In genomic region chrX:61134592-61134991, GRCm38 (mm10) we compare ENCODE assay signal across 22 mouse cellular contexts. TPM values are rescaled to one million over a fixed set of nuclear protein-coding genes. Genes with fewer than 3 reads are reported as not detected.
DNase-seq lines count a peak whose midpoint lies in the region; ATAC-seq and TF ChIP-seq lines count a peak whose summit lies in the region.
"Had no signal": no experiment of that assay in that cellular context is flagged by ENCODE, and none has a peak within 500 bp of the region (broad histone marks: within the 10 kb centered on the region; RNA-seq: fewer than 3 reads in every experiment).

No protein-coding gene starts in this region.

- H3K4me2 ChIP-seq in forebrain, postnatal 0 days (ENCODE audit: low read depth): no peak overlapping the region
- no peak overlapping the region for H3K4me2 ChIP-seq in kidney, embryonic 16.5 days (replicated peaks; ENCODE audit: low read depth, low read length)
- H3K4me2 ChIP-seq: embryonic facial prominence, embryonic 13.5 days; forebrain, embryonic 12.5 days; heart, embryonic 11.5 days; limb, embryonic 13.5 days; lung, embryonic 15.5 days had no signal

- peak; percentile 44 for TF ChIP-seq CTCF in forebrain, postnatal 0 days (IDR thresholded peaks at IDR 0.05; ENCODE audit: low read depth)
- TF ChIP-seq CTCF in Patski (IDR thresholded peaks at IDR 0.05): peak; percentile 27

- no peak for ATAC-seq in forebrain, postnatal 0 days
- no peak for ATAC-seq in kidney, embryonic 16.5 days (ENCODE audit: low FRiP score, low TSS enrichment)
- ATAC-seq in Patski: no peak
- ATAC-seq: inflammation-experienced regulatory T-cells, adult 6 months had no signal

- in situ Hi-C loops in Patski (cut with MboI; ENCODE audit: low pct_unique_long_range_greater_than_20kb): no loop called here

- H3K4me1 ChIP-seq in forebrain, postnatal 0 days (ENCODE audit: insufficient read depth): no peaks in the 10 kb centered on the region
- no peaks in the 10 kb centered on the region for H3K4me1 ChIP-seq in forebrain, embryonic 10.5 days
- no peaks in the 10 kb centered on the region for H3K4me1 ChIP-seq in kidney, embryonic 16.5 days (ENCODE audit: insufficient read depth, low read length)
- H3K4me1 ChIP-seq: embryonic facial prominence, embryonic 13.5 days; forebrain, embryonic 12.5 days; limb, embryonic 13.5 days; lung, embryonic 15.5 days had no signal

- CTCF ChIA-PET in Patski (lab: Charles Lee): no interaction called here

- no peak overlapping the region for H3K27ac ChIP-seq in forebrain, postnatal 0 days (ENCODE audit: low read depth, low read length)
- H3K27ac ChIP-seq in forebrain, embryonic 10.5 days: no peak overlapping the region
- no peak overlapping the region for H3K27ac ChIP-seq in kidney, embryonic 16.5 days (ENCODE audit: low read length)
- H3K27ac ChIP-seq: embryonic facial prominence, embryonic 13.5 days; forebrain, embryonic 12.5 days; limb, embryonic 13.5 days; lung, embryonic 15.5 days had no signal

- POLR2A ChIA-PET in Patski (lab: Charles Lee): no interaction called here

- no peaks in the 10 kb centered on the region for H3K27me3 ChIP-seq in forebrain, postnatal 0 days (ENCODE audit: insufficient read depth, low read length)
- H3K27me3 ChIP-seq in forebrain, embryonic 10.5 days (ENCODE audit: poor library complexity, severe bottlenecking): no peaks in the 10 kb centered on the region
- no peaks in the 10 kb centered on the region for H3K27me3 ChIP-seq in kidney, embryonic 16.5 days (ENCODE audit: insufficient read depth, low read length)
- peaks cover 54% of the 10 kb centered on the region for H3K27me3 ChIP-seq in Patski
- H3K27me3 ChIP-seq: embryonic facial prominence, embryonic 13.5 days; forebrain, embryonic 12.5 days; limb, embryonic 13.5 days; lung, embryonic 15.5 days had no signal

- no peaks in the 10 kb centered on the region for H3K36me3 ChIP-seq in forebrain, postnatal 0 days (ENCODE audit: insufficient read depth)
- no peaks in the 10 kb centered on the region for H3K36me3 ChIP-seq in forebrain, embryonic 10.5 days (replicated peaks)
- no peaks in the 10 kb centered on the region for H3K36me3 ChIP-seq in kidney, embryonic 16.5 days (ENCODE audit: insufficient read depth, low read length)
- H3K36me3 ChIP-seq: embryonic facial prominence, embryonic 13.5 days; forebrain, embryonic 12.5 days; limb, embryonic 13.5 days; lung, embryonic 15.5 days had no signal

- no peaks in the 10 kb centered on the region for H3K9me3 ChIP-seq in forebrain, postnatal 0 days (ENCODE audit: low read length)
- no peaks in the 10 kb centered on the region for H3K9me3 ChIP-seq in forebrain, embryonic 10.5 days
- no peaks in the 10 kb centered on the region for H3K9me3 ChIP-seq in kidney, embryonic 16.5 days (ENCODE audit: low read length)
- H3K9me3 ChIP-seq: embryonic facial prominence, embryonic 13.5 days; forebrain, embryonic 12.5 days; limb, embryonic 13.5 days; lung, embryonic 15.5 days had no signal

- no peak overlapping the region for H3K4me3 ChIP-seq in forebrain, postnatal 0 days (ENCODE audit: low read depth, low read length)
- no peak overlapping the region for H3K4me3 ChIP-seq in forebrain, embryonic 10.5 days
- H3K4me3 ChIP-seq in kidney, embryonic 16.5 days (ENCODE audit: low read length): no peak overlapping the region
- H3K4me3 ChIP-seq: embryonic facial prominence, embryonic 13.5 days; forebrain, embryonic 12.5 days; limb, embryonic 13.5 days; lung, embryonic 15.5 days had no signal

- WGBS in forebrain, postnatal 0 days: 71% methylated on average over 4 of the region's 4 CpGs
- whole genome bisulfite sequencing in forebrain, embryonic 10.5 days: 81% methylated on average over 4 of the region's 4 CpGs
- WGBS in kidney, embryonic 16.5 days: 76% methylated on average over 4 of the region's 4 CpGs

- H3K9ac ChIP-seq in forebrain, postnatal 0 days: no peak overlapping the region
- no peak overlapping the region for H3K9ac ChIP-seq in kidney, embryonic 16.5 days (replicated peaks; ENCODE audit: low read length)
- H3K9ac ChIP-seq: embryonic facial prominence, embryonic 13.5 days; forebrain, embryonic 12.5 days; limb, embryonic 13.5 days; lung, embryonic 15.5 days had no signal

- no peak for DNase-seq in forebrain, postnatal 0 days
- no peak for DNase-seq in forebrain, embryonic 10.5 days (ENCODE audit: extremely low spot score, low spot score)
- peak; percentile 7 for DNase-seq in kidney, adult 9 months
- DNase-seq in 3T3-L1 (ENCODE audit: low read depth, low spot score): peak; percentile 1
- no peak for DNase-seq in Patski (ENCODE audit: low read depth, low spot score)
- DNase-seq in thymus, postnatal 0 days (ENCODE audit: low spot score): no peak
- no peak for DNase-seq in urinary bladder, adult 2 months (ENCODE audit: low spot score)
- DNase-seq: adrenal gland, postnatal 36 days; cerebellum, postnatal 25 days; gastrocnemius, postnatal 10 days; heart, postnatal 36 days; kidney, postnatal 4 days; thymus, adult 2 months had no signal

RNA-seq across cellular contexts. Expression of gene Cdr1, which starts 50.8 kb away (rescaled TPM):
- not detected in 2 replicates for total RNA-seq in forebrain, postnatal 0 days (2014; rRNA removed)
- polyA plus RNA-seq in forebrain, postnatal 0 days (2015; fragmentation: Nextera tagmentation; extraction: Ambion mirVana): 0.34 and 1.1 TPM in 2 replicates
- 0.10 TPM in 1 of 2 replicates, not detected in the other for polyA plus RNA-seq in forebrain, embryonic 10.5 days (2016; fragmentation: Nextera tagmentation; extraction: Ambion mirVana)
- not detected in 2 replicates for polyA plus RNA-seq in kidney, embryonic 16.5 days (2015; fragmentation: Nextera tagmentation; extraction: Ambion mirVana)
- not detected for polyA plus RNA-seq in Patski (2021)
- not detected in 2 replicates for polyA plus RNA-seq in thymus, postnatal 0 days (2015; fragmentation: Nextera tagmentation; extraction: Ambion mirVana)
- polyA plus RNA-seq in urinary bladder, adult 2 months (2012; rRNA removed): not detected in 2 replicates
- total RNA-seq: adrenal gland, postnatal 36 days; gastrocnemius, postnatal 10 days; heart, postnatal 36 days; megakaryocyte, adult 5-6 weeks had no signal
- polyA plus RNA-seq: embryonic facial prominence, embryonic 13.5 days; heart, embryonic 11.5 days; inflammation-experienced regulatory T-cells, adult 6 months; limb, embryonic 13.5 days; lung, embryonic 15.5 days; neural tube, embryonic 14.5 days; thymus, adult 2 months had no signal

Comparison
In these comparisons a context has a peak if more than half of its experiments do, and no peak if none do; other contexts are left out.
1. DNase-seq: peak in kidney, adult 9 months (single experiment) and 3T3-L1 (single experiment); none in forebrain, postnatal 0 days (single experiment), forebrain, embryonic 10.5 days (single experiment), Patski (single experiment), thymus, postnatal 0 days (single experiment) and urinary bladder, adult 2 months (single experiment).